Mouse (Mus musculus): ENCODE results near the gene Stx11. TPM values are rescaled to one million over a fixed set of nuclear protein-coding genes. Genes with fewer than 3 reads are reported as not detected.

Gene Stx11
- polyA plus RNA-seq, 1 experiment from 2014 or later, result 2.7 TPM

DNA sequence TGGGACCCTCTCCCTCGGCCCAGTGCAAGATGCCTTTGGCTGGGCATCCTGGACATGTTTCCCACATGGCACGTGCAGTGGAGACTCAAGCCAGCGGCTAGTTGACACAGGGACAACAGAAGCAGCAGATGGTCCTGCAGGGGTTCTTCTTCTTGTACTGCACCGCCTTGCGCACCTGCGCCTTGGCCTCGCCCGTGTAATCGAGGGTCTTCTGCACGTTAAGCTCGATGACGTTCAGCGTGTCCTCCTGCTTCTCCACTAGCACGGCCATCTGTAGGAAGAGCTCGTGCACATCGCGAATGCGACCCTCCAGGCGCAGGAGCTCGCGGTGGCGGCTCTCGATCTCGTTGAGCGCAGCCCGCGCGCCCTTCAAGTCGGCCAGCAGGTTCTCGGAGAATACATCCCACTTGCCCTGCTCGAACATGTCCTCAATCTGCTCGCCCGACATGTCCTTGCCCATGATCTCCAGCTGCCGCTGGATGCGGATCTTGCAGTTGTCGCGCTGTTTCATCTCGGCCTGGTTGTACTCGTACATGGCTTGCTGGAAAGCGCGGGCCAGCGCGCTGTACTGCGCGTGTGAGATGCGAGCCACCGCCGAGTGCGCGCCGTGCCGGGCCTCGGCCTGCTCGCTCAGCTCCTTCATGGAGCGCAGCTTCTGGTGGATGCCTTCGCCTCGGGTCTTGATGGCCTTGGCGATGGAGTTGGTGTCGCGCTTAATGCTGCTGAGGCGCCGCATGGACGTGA, 22.9 kb downstream of the Stx11 start:
- no peaks in the 10 kb centered on the region for H3K4me1 ChIP-seq (ENCODE audit: control insufficient read depth, insufficient read depth, low read length)
- H3K4me2 ChIP-seq (ENCODE audit: low read depth), result peak overlapping the region; percentile 56
- no peak overlapping the region for H3K27ac ChIP-seq (ENCODE audit: low read depth, low read length)
- no peaks in the 10 kb centered on the region for H3K9me3 ChIP-seq (ENCODE audit: control insufficient read depth, low read length)
- WGBS, result 7% methylated on average over 63 of the region's 63 CpGs
- peak overlapping the region; percentile 32 for H3K4me3 ChIP-seq (ENCODE audit: low read depth, low read length)
- ATAC-seq (ENCODE audit: insufficient read depth, low FRiP score, low TSS enrichment) (peak; percentile 73), DNase-seq (ENCODE audit: low spot score) (peak; percentile 74)
- peak overlapping the region; percentile 30 for H3K9ac ChIP-seq (ENCODE audit: low read length)
- no peaks in the 10 kb centered on the region for H3K36me3 ChIP-seq (ENCODE audit: control insufficient read depth, insufficient read depth, low read length)
- H3K27me3 ChIP-seq (ENCODE audit: control insufficient read depth, insufficient read depth, low read length), result peaks cover 23% of the 10 kb centered on the region

GRCm38 (mm10) chr10:12938763-12939162, 25.3 kb downstream of the Stx11 start:
- ATAC-seq (ENCODE audit: insufficient read depth, low FRiP score, low TSS enrichment) (no peak), DNase-seq (ENCODE audit: low spot score) (no peak)
- Histone ChIP-seq H3K4me1 (ENCODE audit: control insufficient read depth, insufficient read depth, low read length) (no peaks in the 10 kb centered on the region), H3K4me3 (ENCODE audit: low read depth, low read length) (no peak overlapping the region), H3K4me2 (ENCODE audit: low read depth) (no peak overlapping the region), H3K27me3 (ENCODE audit: control insufficient read depth, insufficient read depth, low read length) (peaks cover 23% of the 10 kb centered on the region), H3K27ac (ENCODE audit: low read depth, low read length) (no peak overlapping the region), H3K9me3 (ENCODE audit: control insufficient read depth, low read length) (no peaks in the 10 kb centered on the region), H3K36me3 (ENCODE audit: control insufficient read depth, insufficient read depth, low read length) (no peaks in the 10 kb centered on the region), H3K9ac (ENCODE audit: low read length) (no peak overlapping the region)
- 89% methylated on average over 2 of the region's 2 CpGs for WGBS

DNA sequence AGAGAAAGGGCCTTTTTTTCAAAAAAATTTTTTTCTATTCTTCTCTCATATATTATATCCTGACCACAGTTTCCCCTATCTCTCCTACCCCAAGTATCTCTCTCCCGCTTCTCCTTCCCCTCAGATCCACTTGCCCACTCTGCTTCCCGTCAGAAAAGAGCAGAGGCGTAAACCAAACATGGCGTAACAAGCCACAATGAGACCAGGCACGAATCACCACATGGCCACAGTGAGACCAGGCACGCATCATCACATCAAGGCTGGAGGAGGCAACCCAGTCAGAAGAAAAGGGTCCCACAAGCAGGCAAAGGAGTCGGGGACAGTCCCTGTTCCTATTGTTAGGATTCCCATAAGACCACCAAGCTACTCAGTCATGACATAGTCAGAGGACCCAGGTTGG, 28.0 kb downstream of the Stx11 start:
- 88% methylated on average over 7 of the region's 7 CpGs for WGBS
- H3K4me2 ChIP-seq (ENCODE audit: low read depth), result no peak overlapping the region

DNA sequence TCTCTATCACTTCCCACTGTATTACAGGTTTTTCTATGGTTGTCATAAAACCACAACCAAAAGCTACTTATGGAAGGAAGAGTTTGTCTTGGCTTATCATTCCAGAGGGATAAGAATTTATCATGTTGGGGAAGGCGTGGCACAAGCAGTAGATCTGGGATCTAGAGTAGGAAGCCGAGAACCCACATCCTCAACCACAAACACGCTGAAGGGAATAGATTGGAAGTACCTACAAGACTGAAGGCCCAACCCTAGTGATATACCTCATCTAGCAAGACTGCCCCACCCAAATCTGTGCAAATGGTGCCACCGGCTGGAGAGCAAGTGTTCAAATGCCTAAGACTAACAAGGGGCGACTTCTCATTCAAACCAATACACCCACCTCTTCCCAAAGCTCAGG, 28.5 kb downstream of the Stx11 start:
- H3K36me3 ChIP-seq (ENCODE audit: control insufficient read depth, insufficient read depth, low read length), result no peaks in the 10 kb centered on the region
- H3K4me2 ChIP-seq (ENCODE audit: low read depth), result no peak overlapping the region
- no peak for DNase-seq (ENCODE audit: low spot score)
- H3K27ac ChIP-seq (ENCODE audit: low read depth, low read length), result no peak overlapping the region
- no peaks in the 10 kb centered on the region for H3K4me1 ChIP-seq (ENCODE audit: control insufficient read depth, insufficient read depth, low read length)
- H3K9me3 ChIP-seq (ENCODE audit: control insufficient read depth, low read length), result no peaks in the 10 kb centered on the region
- H3K4me3 ChIP-seq (ENCODE audit: low read depth, low read length), result no peak overlapping the region
- ATAC-seq (ENCODE audit: insufficient read depth, low FRiP score, low TSS enrichment), result no peak
- H3K27me3 ChIP-seq (ENCODE audit: control insufficient read depth, insufficient read depth, low read length), result peaks cover 3% of the 10 kb centered on the region
- 89% methylated on average over 5 of the region's 5 CpGs for WGBS
- H3K9ac ChIP-seq (ENCODE audit: low read length), result no peak overlapping the region

More for the DNA sequence above, 28.0 kb downstream of the Stx11 start:
- H3K36me3 ChIP-seq (ENCODE audit: control insufficient read depth, insufficient read depth, low read length), result no peaks in the 10 kb centered on the region
- H3K4me1 ChIP-seq (ENCODE audit: control insufficient read depth, insufficient read depth, low read length), result no peaks in the 10 kb centered on the region
- no peaks in the 10 kb centered on the region for H3K9me3 ChIP-seq (ENCODE audit: control insufficient read depth, low read length)
- DNase-seq (ENCODE audit: low spot score), result no peak
- no peak for ATAC-seq (ENCODE audit: insufficient read depth, low FRiP score, low TSS enrichment)
- no peak overlapping the region for H3K4me3 ChIP-seq (ENCODE audit: low read depth, low read length)
- H3K9ac ChIP-seq (ENCODE audit: low read length), result no peak overlapping the region
- H3K27me3 ChIP-seq (ENCODE audit: control insufficient read depth, insufficient read depth, low read length), result peaks cover 8% of the 10 kb centered on the region
- no peak overlapping the region for H3K27ac ChIP-seq (ENCODE audit: low read depth, low read length)

- Histone ChIP-seq H3K27me3 (ENCODE audit: control insufficient read depth, insufficient read depth, low read length) (no peaks in the 10 kb centered on the region), H3K9ac (ENCODE audit: low read length) (no peak overlapping the region), H3K36me3 (ENCODE audit: control insufficient read depth, insufficient read depth, low read length) (no peaks in the 10 kb centered on the region), H3K4me3 (ENCODE audit: low read depth, low read length) (no peak overlapping the region), H3K9me3 (ENCODE audit: control insufficient read depth, low read length) (no peaks in the 10 kb centered on the region), H3K4me1 (ENCODE audit: control insufficient read depth, insufficient read depth, low read length) (no peaks in the 10 kb centered on the region), H3K4me2 (ENCODE audit: low read depth) (no peak overlapping the region), H3K27ac (ENCODE audit: low read depth, low read length) (no peak overlapping the region)
- WGBS, result 61% methylated on average over 10 of the region's 10 CpGs
- no peak for DNase-seq (ENCODE audit: low spot score)
- no peak for ATAC-seq (ENCODE audit: insufficient read depth, low FRiP score, low TSS enrichment)
Measured at GRCm38 (mm10) chr10:12931492-12932400, 32.4 kb downstream of the Stx11 start.

DNA sequence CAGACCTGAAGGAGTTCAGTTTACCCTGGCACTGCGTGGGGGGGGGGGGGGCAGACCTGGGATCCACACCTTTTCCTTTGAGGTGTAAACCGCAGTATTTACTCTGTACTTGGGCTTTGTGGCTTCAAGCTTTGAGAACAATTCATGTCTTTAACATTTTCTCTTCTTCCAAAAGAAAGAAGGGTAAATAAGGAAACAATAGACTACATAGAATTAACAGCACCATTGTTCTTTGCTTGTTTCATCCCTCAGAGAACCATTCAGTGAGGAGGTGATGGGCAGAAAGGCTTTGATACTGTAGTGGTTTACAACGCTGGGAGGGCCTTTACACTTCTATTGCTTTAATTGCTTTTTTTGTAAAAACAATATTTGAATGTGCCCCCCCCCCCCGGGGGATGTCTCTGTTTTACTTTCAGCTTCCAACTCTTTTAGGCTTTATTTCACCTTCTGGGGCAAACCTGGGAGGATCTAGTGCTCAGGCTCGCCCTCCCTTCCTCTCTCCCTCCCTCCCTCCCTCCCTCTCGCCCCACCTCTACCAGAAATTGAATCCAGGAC, 33.7 kb downstream of the Stx11 start:
- WGBS, result 14% methylated on average over 6 of the region's 6 CpGs
- no peak for ATAC-seq (ENCODE audit: insufficient read depth, low FRiP score, low TSS enrichment)
- no peaks in the 10 kb centered on the region for H3K9me3 ChIP-seq (ENCODE audit: control insufficient read depth, low read length)
- H3K27me3 ChIP-seq (ENCODE audit: control insufficient read depth, insufficient read depth, low read length), result no peaks in the 10 kb centered on the region
- H3K4me1 ChIP-seq (ENCODE audit: control insufficient read depth, insufficient read depth, low read length), result no peaks in the 10 kb centered on the region
- H3K27ac ChIP-seq (ENCODE audit: low read depth, low read length), result no peak overlapping the region
- no peak overlapping the region for H3K9ac ChIP-seq (ENCODE audit: low read length)
- DNase-seq (ENCODE audit: low spot score), result no peak
- no peak overlapping the region for H3K4me2 ChIP-seq (ENCODE audit: low read depth)
- H3K36me3 ChIP-seq (ENCODE audit: control insufficient read depth, insufficient read depth, low read length), result no peaks in the 10 kb centered on the region
- no peak overlapping the region for H3K4me3 ChIP-seq (ENCODE audit: low read depth, low read length)

- H3K4me2 ChIP-seq (ENCODE audit: low read depth), result no peak overlapping the region
- no peak overlapping the region for H3K27ac ChIP-seq (ENCODE audit: low read depth, low read length)
- H3K4me1 ChIP-seq (ENCODE audit: control insufficient read depth, insufficient read depth, low read length), result no peaks in the 10 kb centered on the region
- ATAC-seq (ENCODE audit: insufficient read depth, low FRiP score, low TSS enrichment) (no peak), DNase-seq (ENCODE audit: low spot score) (no peak)
- H3K4me3 ChIP-seq (ENCODE audit: low read depth, low read length), result no peak overlapping the region
- 55% methylated on average over 6 of the region's 6 CpGs for WGBS
- H3K9ac ChIP-seq (ENCODE audit: low read length), result no peak overlapping the region
- H3K9me3 ChIP-seq (ENCODE audit: control insufficient read depth, low read length), result no peaks in the 10 kb centered on the region
- H3K36me3 ChIP-seq (ENCODE audit: control insufficient read depth, insufficient read depth, low read length), result no peaks in the 10 kb centered on the region
- H3K27me3 ChIP-seq (ENCODE audit: control insufficient read depth, insufficient read depth, low read length), result no peaks in the 10 kb centered on the region
Measured at GRCm38 (mm10) chr10:12929857-12930174, 34.3 kb downstream of the Stx11 start.

DNA sequence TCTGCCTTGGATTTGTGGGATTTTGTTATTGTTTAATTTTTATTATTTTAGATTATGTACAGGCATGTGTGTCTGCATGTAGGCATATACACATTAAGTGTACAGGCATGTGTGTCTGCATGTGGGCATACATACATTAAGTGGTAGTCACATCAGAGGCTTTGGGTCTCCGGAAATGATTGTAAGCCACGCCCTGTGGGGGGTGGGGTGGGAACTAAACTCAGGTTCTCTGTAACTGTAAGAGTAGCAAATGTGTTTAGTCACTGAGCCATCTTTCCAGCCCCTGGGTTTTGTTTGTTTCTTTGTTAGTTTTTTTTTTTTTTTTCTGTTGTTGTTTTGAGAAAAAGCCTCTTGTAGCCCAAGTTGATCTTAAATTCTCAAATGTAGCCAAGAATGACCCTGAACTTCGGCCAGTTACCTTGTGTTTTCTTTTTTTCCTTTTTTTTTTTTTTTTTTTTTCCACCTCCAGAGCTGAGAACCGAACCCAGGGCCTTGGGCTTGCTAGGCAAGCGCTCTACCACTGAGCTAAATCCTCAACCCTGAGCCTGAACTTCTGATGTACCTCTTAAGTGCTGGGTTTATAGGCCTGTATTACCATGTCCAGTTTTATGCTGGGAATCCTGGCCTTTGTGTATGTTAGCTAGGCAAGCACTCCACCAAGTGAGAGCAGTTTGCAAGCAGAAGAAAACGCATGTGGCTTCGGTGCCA, 34.8 kb downstream of the Stx11 start:
- DNase-seq (ENCODE audit: low spot score), result no peak
- Histone ChIP-seq H3K27ac (ENCODE audit: low read depth, low read length) (no peak overlapping the region), H3K9me3 (ENCODE audit: control insufficient read depth, low read length) (no peaks in the 10 kb centered on the region), H3K36me3 (ENCODE audit: control insufficient read depth, insufficient read depth, low read length) (no peaks in the 10 kb centered on the region), H3K4me2 (ENCODE audit: low read depth) (no peak overlapping the region), H3K4me3 (ENCODE audit: low read depth, low read length) (no peak overlapping the region), H3K27me3 (ENCODE audit: control insufficient read depth, insufficient read depth, low read length) (no peaks in the 10 kb centered on the region), H3K9ac (ENCODE audit: low read length) (no peak overlapping the region), H3K4me1 (ENCODE audit: control insufficient read depth, insufficient read depth, low read length) (no peaks in the 10 kb centered on the region)
- no peak for ATAC-seq (ENCODE audit: insufficient read depth, low FRiP score, low TSS enrichment)
- 78% methylated on average over 7 of the region's 7 CpGs for WGBS
